Mouse (Mus musculus) embryonic facial prominence, embryonic 11.5 days (tissue): ENCODE data around the gene Aym1. TPM values are rescaled to one million over a fixed set of nuclear protein-coding genes. Genes with fewer than 3 reads are reported as not detected.
"Not testable (repeated sequence)": the region's sequence is repeated elsewhere in the genome, so short reads cannot be mapped to it uniquely, and the experiment has no call there.

ENCODE experiments used
- ATAC-seq: fragments of 200-750 bp; cut with Nextera tagmentation; replicated peaks from 2 replicates; pipeline ENCODE4 v1.8.0; 2017; ENCODE audit warnings: low read depth; ENCODE audit not compliant: insufficient number of reproducible peaks, low FRiP score, low TSS enrichment
- DNase-seq: peaks from one replicate; pipeline ENCODE4 v3.0.0-alpha.2; 2015; ENCODE audit warnings: low spot score
- H3K27ac ChIP-seq: fragments of 300-500 bp; sonication (generic); replicated peaks from 2 replicates; pipeline ENCODE4 v1.5.1; 2014; ENCODE audit warnings: mild to moderate bottlenecking, low read depth, low read length, control low read depth
- H3K27me3 ChIP-seq: fragments of 300-500 bp; sonication (generic); 2 replicates; pipeline ENCODE4 v1.6.1; 2014; ENCODE audit warnings: mild to moderate bottlenecking, low read length, moderate library complexity, mixed read lengths; ENCODE audit not compliant: control insufficient read depth, insufficient read depth
- H3K36me3 ChIP-seq: fragments of 300-500 bp; sonication (generic); replicated peaks from 2 replicates; pipeline ENCODE4 v1.6.1; 2014; ENCODE audit warnings: low read depth, mild to moderate bottlenecking, low read length, moderate library complexity, mixed read lengths; ENCODE audit not compliant: control insufficient read depth, insufficient read depth
- H3K4me1 ChIP-seq: fragments of 300-500 bp; sonication (generic); 2 replicates; pipeline ENCODE4 v1.6.1; 2014; ENCODE audit warnings: low read length, mixed read lengths; ENCODE audit not compliant: control insufficient read depth, insufficient read depth
- H3K4me2 ChIP-seq: fragments of 300-500 bp; sonication (generic); 2 replicates; pipeline ENCODE4 v1.6.1; 2014; ENCODE audit warnings: low read depth, mild to moderate bottlenecking, control low read depth, low read length, moderate library complexity
- H3K4me3 ChIP-seq: fragments of 300-500 bp; sonication (generic); 2 replicates; pipeline ENCODE4 v1.5.1; 2014; ENCODE audit warnings: low read depth, low read length, control low read depth
- H3K9ac ChIP-seq: fragments of 300-500 bp; sonication (generic); replicated peaks from 2 replicates; pipeline ENCODE4 v1.6.1; 2014; ENCODE audit warnings: mild to moderate bottlenecking, control low read depth, low read length
- H3K9me3 ChIP-seq: fragments of 300-500 bp; sonication (generic); replicated peaks from 2 replicates; pipeline ENCODE4 v1.6.1; 2016; ENCODE audit warnings: mild to moderate bottlenecking, low read length, inconsistent platforms, mixed read lengths; ENCODE audit not compliant: control insufficient read depth
- WGBS: fragments of 180-500 bp; shearing (Covaris S2); extraction: QIAGEN DNeasy Blood & Tissue Kit; methylation state at CpG from one replicate; pipeline ENCODE4 v1.1.7; 2014; 5-methylcytosine and 5-hydroxymethylcytosine counted together
- polyA plus RNA-seq: library from polyadenylated mRNA; unstranded; fragments of >200 nt; fragmentation: Nextera tagmentation; extraction: Ambion mirVana; gene quantifications from 2 replicates; pipeline ENCODE4 v1.2.1, GENCODE M21; 2014

Aym1 gene
- polyA plus RNA-seq, 1 experiment from 2014 or later, result not detected

GRCm38 (mm10) chr5:113358833-113359232 is 1.7 kb downstream of the Aym1 start:
- Histone ChIP-seq H3K9me3 (no peaks in the 10 kb centered on the region), H3K4me2 (no peak overlapping the region), H3K36me3 (no peaks in the 10 kb centered on the region), H3K9ac (no peak overlapping the region), H3K27me3 (no peaks in the 10 kb centered on the region), H3K4me3 (no peak overlapping the region), H3K27ac (no peak overlapping the region), H3K4me1 (peaks cover 3% of the 10 kb centered on the region; the same call in 1 of the 2 replicates)
- ATAC-seq (no peak), DNase-seq (no peak)
- 1% methylated on average over 11 of the region's 11 CpGs for WGBS

- no peaks in the 10 kb centered on the region; the same call in 1 of the 2 replicates for H3K27me3 ChIP-seq
These were observed 4.2 kb downstream of the Aym1 start for GRCm38 (mm10) chr5:113361283-113361682.

GRCm38 (mm10) chr5:113362258-113362996 is 5.3 kb downstream of the Aym1 start:
- 76% methylated on average over 9 of the region's 9 CpGs for WGBS

More at GRCm38 (mm10) chr5:113361283-113361682, 4.2 kb downstream of the Aym1 start:
- Histone ChIP-seq H3K4me1 (peaks cover 3% of the 10 kb centered on the region; the same call in 1 of the 2 replicates), H3K36me3 (no peaks in the 10 kb centered on the region), H3K27ac (no peak overlapping the region), H3K9me3 (no peaks in the 10 kb centered on the region), H3K4me3 (no peak overlapping the region), H3K9ac (no peak overlapping the region), H3K4me2 (no peak overlapping the region)
- DNase-seq (no peak), ATAC-seq (no peak)
- WGBS, result 72% methylated on average over 7 of the region's 7 CpGs

GRCm38 (mm10) chr5:113363177-113363576 is 6.1 kb downstream of the Aym1 start:
- DNase-seq (no peak), ATAC-seq (no peak)
- Histone ChIP-seq H3K4me1 (no peaks in the 10 kb centered on the region), H3K9me3 (no peaks in the 10 kb centered on the region), H3K4me3 (no peak overlapping the region), H3K27me3 (no peaks in the 10 kb centered on the region; the same call in 1 of the 2 replicates), H3K36me3 (no peaks in the 10 kb centered on the region), H3K4me2 (no peak overlapping the region), H3K9ac (no peak overlapping the region), H3K27ac (no peak overlapping the region)
- 88% methylated on average over 8 of the region's 8 CpGs for WGBS

More at GRCm38 (mm10) chr5:113362258-113362996, 5.3 kb downstream of the Aym1 start:
- Histone ChIP-seq H3K9ac (no peak overlapping the region), H3K9me3 (no peaks in the 10 kb centered on the region), H3K4me1 (no peaks in the 10 kb centered on the region), H3K36me3 (no peaks in the 10 kb centered on the region), H3K4me2 (no peak overlapping the region), H3K27me3 (no peaks in the 10 kb centered on the region; the same call in 1 of the 2 replicates), H3K4me3 (no peak overlapping the region), H3K27ac (no peak overlapping the region)
- no peak for DNase-seq
- ATAC-seq, result no peak

GRCm38 (mm10) chr5:113365921-113366320 is 8.8 kb downstream of the Aym1 start:
- H3K27me3 ChIP-seq, result no peaks in the 10 kb centered on the region; the same call in 1 of the 2 replicates
- DNase-seq, result peak; percentile 83
- no peak overlapping the region for H3K4me3 ChIP-seq
- no peak for ATAC-seq
- 2% methylated on average over 20 of the region's 20 CpGs for WGBS
- no peaks in the 10 kb centered on the region for H3K4me1 ChIP-seq
- no peak overlapping the region for H3K27ac ChIP-seq
- no peak overlapping the region for H3K9ac ChIP-seq
- H3K36me3 ChIP-seq, result no peaks in the 10 kb centered on the region
- H3K4me2 ChIP-seq, result no peak overlapping the region
- H3K9me3 ChIP-seq, result no peaks in the 10 kb centered on the region

GRCm38 (mm10) chr5:113367726-113368125 is 10.6 kb downstream of the Aym1 start:
- not testable (repeated sequence) for H3K9ac ChIP-seq

GRCm38 (mm10) chr5:113369262-113369868 is 12.3 kb downstream of the Aym1 start:
- DNase-seq, result no peak
- H3K27ac ChIP-seq, result no peak overlapping the region
- 80% methylated on average over 17 of the region's 17 CpGs for WGBS
- H3K36me3 ChIP-seq, result no peaks in the 10 kb centered on the region
- H3K4me3 ChIP-seq, result no peak overlapping the region
- H3K4me2 ChIP-seq, result no peak overlapping the region
- no peak overlapping the region for H3K9ac ChIP-seq
- H3K9me3 ChIP-seq, result no peaks in the 10 kb centered on the region
- no peak for ATAC-seq
- H3K4me1 ChIP-seq, result no peaks in the 10 kb centered on the region; the same call in 1 of the 2 replicates
- H3K27me3 ChIP-seq, result no peaks in the 10 kb centered on the region; the same call in 1 of the 2 replicates

More at GRCm38 (mm10) chr5:113367726-113368125, 10.6 kb downstream of the Aym1 start:
- not testable (repeated sequence) for H3K27ac ChIP-seq, H3K4me1 ChIP-seq, H3K27me3 ChIP-seq, H3K36me3 ChIP-seq, H3K4me2 ChIP-seq, H3K4me3 ChIP-seq, H3K9me3 ChIP-seq, DNase-seq, ATAC-seq

- Histone ChIP-seq H3K4me1 (no peaks in the 10 kb centered on the region; the same call in 1 of the 2 replicates), H3K4me2 (no peak overlapping the region), H3K4me3 (no peak overlapping the region), H3K9me3 (no peaks in the 10 kb centered on the region), H3K27ac (no peak overlapping the region), H3K27me3 (no peaks in the 10 kb centered on the region), H3K36me3 (no peaks in the 10 kb centered on the region), H3K9ac (peak overlapping the region; percentile 32; the same call in 1 of the 2 replicates)
- DNase-seq, result no peak
- no peak for ATAC-seq
- WGBS, result 65% methylated on average over 4 of the region's 4 CpGs
These were observed 15.4 kb downstream of the Aym1 start for GRCm38 (mm10) chr5:113372449-113372848.
